Mouse (Mus musculus) cerebellum, adult 8-10 months (tissue): ENCODE results near the gene Dgkz.

ENCODE experiments used
- DNase-seq: peaks from one replicate; pipeline ENCODE4 v3.0.0; 2022

Gene Dgkz

DNA sequence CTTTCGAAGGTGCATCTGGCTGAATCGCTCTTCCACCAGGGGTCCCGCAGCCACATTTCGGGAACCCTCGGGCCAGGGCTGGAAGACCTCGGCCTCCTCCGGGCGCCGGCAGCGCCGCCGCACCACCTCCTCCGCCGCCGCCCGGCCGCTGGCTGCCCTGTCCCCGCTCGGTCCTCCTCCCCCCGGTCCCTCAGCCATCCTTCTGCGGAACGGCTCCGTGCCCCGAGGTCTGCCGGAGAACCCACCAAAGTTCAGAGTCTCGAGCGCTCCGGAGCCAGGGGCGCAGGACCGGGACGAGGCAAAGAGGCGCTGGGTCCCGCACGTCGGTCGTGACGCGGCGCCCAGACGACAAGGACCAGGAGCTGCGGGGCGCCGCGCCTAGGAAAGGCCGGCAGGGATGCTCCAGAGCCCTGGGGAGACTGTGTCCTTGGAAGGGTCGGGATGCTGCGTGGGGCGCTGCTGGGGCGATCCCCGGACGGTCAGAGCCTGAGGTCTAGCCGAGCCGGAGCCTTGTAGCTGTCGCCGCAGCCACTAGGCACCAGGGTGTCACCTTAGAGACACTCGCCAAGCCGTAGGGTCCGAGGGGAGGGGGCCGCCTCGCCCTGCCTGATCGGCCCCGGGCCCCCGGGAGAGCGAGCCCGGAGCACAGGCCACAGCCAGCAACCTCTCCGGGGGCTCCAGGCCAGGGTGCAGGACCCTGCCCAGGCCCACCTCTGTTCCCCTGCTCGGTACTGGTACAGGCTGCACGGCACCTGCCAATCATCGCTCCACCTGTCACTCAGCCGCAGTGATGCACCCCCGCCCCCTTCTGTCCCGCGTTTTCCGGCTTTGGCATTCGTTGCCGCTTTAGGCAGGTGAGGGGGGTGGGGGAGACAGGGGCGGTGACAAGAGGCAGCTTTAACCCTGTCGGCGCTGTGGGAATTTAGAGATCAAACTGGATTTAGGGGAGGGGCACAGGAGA is at the start of gene Dgkz:
Dgkz (minus strand) TSS at position 284 of the 961 bp plus-strand sequence.
- DNase-seq: no peak

DNA sequence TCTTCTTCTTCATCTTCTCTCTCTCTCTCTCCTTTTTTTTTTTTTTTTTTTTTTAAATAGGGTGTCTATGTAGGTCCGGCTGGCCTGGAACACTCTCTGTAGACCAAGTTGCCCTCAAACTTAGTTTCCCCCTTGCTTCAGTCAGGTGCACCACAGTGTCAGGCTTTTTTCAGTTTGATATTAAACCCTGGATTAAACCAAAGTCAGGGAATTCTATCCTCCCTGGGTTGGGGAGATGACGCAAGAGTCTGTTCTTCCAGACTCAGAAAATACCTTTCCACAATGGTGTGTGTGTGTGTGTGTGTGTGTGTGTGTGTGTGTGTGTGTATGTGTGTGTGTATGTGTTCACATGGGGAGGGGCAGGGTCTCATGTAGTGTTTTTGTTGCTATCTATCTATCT is 49.5 kb upstream of the Dgkz start:
- DNase-seq: no peak

DNA sequence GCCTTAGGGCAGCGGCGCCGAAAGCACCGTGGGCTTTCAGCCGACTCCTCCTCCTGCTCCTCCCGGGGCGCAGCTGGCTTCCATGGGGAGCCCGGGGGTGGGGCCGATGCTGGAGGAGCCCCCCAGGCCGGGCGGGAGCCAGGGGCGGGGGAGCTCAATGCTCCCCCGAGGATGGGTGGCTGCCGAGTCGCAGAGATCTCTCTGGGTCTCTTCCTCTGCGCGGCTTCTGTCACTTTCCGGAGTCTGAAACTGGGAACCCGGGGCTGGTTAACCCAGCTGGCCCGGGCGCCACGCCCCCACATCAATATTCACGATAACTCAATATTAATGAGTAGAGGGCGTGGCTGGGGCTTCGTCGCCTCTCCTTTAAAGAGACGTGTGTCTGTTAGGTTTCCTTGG is 48.6 kb upstream of the Dgkz start, which contains the start of gene Creb3l1:
Creb3l1 (minus strand) TSS at position 229 of the 399 bp plus-strand sequence.
- peak; percentile 33 for DNase-seq

DNA sequence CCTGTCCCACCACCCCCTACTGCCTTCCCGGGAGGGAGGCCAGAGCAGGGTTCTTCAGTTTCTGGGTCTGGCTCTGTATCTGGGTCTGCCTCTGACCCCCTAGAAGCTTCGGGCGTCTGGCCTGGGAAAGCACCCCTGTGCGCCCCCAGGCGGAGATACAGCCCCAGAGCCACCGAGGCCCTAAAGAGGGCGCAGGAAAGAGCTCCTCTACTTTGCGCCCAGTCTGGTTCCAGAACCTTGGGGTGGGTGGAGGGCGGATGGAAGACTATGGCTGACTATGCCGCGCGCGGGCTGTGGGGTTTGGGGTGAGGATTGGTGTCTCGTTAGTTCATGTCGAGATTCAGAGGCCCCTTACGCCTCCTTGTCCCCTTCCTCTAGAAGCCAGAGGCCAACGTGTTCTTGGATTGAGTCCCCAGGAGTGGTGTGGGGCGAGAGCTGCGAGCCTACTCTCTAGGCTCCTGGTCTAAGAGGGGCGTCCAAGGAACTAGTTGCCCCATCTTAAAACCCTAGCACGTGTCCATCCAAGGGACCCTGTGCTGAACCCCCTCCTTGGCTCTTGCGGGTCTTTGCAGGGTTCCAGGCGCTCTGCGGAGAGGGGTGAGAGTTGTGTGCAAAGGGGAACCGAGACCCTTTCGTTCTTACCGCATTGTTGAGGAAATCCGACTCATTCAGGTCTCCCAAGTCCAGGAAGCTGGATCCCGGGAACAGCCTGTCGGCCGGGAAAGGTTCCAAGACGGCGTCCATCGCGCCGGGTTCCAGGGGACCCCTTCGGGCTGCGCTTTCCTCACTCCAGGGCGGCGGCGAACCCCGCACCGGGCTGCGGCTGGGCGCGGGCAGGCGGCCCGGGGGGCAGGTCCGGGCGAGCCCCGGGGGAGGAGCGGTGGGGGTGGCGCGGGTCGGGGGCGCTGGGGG is 48.0 kb upstream of the Dgkz start:
- no peak for DNase-seq

DNA sequence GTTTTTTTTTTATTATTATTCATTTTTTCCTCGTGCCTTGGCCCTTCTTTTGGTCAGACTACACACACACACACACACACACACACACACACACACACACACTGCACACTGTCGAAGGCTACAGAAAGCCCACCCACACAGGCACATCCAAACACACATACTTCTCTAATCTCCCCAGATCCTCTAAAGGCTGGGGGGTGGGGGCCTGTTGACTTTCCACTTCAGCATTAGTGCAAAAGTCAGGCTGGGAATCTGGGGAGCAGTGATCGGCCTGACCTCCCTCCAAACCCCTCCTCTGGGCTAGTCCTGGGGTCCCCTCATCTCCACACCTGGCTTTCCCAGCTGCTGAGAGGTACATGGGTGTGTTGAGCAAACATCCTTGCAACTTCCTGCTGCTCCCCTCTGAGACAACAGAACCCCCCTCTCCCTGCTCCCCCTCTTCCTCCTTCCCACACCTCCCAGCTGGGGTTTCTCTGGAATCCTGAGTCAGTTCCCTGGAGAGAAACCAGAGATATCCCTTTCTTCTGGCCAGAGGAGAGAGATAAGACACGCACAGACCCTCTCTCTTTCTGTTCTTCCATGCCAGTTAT is 45.1 kb upstream of the Dgkz start:
- DNase-seq: no peak

DNA sequence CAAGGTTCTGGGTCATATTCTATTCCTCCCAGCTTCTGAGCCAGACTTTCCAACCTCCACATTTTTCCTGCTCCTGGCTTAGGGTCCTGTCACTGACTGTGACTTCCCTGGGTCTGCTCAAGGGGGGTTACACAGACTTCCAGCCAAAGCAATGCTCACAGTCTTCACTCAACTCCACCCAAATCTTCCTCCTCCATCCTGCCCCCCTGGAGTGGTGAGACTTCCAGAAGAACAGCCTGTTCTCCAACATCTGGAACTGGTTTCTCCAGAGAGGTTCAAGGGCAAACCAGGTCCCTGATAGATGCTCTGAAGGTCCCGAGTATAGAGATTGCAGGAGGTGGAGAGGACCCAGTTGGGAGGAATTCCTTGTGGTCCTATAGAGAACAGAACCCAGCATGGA is 41.8 kb upstream of the Dgkz start:
- DNase-seq: no peak

DNA sequence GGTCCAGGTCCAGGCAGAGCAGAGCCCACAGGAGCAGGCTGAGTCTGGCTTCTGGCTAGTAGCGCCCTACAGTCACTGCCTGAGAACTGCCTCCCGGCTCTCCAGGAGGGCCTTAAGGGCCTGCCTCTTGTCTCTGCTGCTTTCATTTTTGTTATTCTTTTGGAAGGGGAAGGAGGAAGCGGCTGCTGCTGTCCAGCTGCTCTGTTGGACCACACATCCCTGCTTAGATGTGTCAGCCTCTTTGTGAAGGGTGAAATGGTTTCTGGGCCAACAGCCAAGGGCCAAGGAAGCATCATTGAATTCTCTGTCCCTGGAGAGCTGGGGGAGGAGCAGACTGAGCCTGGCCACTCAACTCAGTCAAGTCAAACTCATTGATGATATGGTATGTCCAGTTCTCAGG is 41.3 kb upstream of the Dgkz start:
- DNase-seq: no peak

DNA sequence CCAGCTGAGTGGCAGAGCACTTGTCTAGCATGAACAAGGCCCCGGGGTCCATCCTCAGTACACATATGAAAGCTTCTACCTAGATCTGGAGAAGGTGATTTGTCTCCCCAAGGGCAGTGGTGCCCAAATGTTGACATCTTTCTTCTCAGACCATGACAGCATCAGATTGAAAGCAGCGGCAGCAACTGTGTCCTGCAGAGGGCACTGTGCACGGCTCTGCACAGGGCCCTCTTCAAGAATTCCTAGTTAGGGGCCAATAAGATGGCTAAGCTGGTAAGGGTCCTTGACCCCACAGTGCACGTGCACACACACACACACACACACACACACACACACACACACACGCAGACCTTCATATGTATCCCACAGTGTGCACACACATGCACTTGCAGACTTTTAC is 39.2 kb upstream of the Dgkz start:
- no peak for DNase-seq

DNA sequence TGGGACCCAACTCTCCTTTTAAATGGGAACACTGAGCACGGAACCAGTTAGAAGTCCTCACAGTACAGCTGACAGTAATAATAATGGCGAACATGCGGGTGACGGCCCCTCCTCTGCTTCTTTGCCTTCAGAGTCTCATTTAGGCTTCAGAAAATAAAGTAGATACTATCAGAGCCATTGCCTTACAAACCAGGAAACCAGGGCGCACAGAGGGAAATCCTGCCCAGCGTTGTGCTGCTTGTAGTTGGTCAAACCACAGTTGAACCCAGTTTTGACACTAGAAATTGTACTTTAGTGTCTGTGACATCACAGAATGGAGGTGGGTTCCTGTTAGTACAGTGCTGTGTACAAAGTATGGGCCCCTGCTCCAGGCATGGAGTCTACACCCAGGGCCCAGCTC is 38.6 kb upstream of the Dgkz start:
- DNase-seq: no peak

DNA sequence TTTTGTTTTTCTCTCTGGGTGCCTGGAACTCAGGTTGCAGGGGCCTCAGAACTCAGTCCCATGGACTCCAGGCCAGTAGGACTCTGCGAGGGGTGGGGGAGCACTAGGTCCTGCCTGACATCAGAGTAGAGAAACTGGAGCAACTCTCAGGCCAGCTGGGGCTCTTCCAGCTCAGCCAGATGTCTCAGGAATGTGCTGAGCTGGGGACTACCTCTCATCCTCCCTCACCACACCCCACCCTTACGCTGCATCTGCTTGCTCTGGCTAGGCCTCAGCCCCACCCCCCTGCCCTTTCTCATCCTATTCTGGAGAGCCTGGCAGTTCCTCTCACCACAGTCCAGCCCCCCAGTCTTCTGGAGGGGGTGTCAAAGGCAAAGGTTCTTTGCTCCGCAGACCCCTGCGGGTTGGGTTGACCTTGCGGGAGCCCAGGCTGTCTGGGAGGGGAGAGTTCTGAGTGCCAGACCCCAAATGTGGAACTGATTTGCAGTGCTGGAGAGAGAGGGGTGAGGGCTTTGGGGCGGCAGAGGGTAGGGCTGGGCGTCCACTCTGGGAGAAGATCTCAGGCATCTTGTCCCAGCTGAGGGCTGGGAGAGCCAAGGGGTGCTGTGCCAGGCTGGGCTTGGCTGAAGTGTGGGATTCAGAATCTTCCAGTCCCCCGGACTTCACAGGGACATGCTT is 37.2 kb upstream of the Dgkz start:
- no peak for DNase-seq

DNA sequence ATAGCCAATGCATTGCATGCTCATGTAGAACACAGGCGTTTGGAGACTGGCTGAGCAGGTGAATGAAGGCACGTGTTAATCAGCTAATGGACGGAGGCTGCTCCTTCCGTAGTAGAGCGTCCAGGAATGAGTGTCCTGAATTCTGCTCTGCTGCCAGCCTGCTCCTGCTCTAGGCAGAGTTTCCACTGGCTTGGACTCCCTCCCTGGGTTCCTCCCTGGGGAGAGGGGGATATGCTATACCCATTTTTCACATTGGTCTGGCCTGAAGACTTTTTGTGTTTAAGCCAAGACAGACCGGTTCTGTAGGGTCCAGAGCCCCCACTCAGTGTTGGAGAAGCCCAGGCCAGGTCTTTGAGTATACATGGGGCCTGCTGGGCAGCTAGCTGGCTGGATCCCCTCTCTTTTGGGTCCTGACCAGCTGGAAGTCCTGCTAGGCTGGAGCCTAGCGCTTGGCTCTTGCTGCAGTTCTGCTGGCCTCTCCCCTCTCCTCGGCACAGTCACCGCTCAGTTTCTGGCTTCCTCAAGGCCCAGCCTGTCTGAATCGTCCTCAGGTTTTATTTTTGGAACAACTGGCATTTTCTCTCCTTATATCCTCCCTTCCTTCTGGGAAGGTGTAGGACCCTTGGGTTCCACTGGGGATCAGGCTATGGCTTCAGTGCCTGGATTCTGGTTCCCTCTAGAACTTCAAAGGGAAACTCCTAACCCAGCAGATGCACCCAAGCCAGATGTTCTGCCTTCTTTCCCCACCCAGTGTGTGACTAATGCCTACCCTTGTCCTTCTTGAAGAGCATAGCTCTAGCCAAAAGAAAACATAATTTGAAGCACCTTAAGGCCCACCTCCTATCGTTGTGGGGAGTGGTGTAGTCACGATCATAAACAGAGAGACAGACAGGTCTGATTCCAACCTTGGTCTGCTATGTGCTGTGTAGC is 36.0 kb upstream of the Dgkz start:
- no peak for DNase-seq

DNA sequence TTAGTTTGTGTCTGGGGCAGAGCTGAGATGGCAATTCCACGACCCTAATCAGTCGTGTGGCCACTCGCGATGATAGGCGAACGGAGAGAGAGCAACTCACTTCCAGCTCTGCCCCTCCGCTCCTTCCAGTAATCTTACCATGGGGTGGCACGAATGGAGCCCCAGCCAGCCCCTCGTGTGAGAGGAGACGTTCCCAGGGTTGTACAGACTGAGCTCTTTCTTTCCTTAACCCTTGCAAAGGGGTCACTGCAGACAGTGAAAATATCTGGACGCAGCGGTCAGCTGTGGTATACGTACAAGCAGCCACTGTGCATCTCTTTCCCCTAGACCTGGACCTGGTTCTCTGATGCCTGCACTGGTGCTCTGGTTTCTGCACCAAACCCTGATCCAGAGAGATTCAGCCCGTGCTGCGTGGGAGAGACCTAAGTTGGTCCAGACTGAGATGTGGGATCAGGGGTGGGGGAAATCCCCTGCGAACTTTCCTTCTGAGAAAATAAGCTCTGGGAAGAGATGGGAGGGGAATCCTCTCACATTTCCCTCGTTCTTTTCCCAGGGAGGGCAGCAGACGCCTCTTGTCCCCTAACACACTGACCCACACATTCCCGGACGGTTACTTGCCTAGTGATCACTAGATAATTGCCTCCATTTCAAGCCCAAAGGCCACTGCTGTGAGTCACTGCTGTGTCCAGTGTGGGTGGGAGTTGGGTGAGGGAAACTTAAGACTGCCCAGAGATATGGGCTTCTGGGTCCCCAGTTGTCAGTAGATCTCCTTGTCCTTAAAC is 33.1 kb upstream of the Dgkz start:
- no peak for DNase-seq

DNA sequence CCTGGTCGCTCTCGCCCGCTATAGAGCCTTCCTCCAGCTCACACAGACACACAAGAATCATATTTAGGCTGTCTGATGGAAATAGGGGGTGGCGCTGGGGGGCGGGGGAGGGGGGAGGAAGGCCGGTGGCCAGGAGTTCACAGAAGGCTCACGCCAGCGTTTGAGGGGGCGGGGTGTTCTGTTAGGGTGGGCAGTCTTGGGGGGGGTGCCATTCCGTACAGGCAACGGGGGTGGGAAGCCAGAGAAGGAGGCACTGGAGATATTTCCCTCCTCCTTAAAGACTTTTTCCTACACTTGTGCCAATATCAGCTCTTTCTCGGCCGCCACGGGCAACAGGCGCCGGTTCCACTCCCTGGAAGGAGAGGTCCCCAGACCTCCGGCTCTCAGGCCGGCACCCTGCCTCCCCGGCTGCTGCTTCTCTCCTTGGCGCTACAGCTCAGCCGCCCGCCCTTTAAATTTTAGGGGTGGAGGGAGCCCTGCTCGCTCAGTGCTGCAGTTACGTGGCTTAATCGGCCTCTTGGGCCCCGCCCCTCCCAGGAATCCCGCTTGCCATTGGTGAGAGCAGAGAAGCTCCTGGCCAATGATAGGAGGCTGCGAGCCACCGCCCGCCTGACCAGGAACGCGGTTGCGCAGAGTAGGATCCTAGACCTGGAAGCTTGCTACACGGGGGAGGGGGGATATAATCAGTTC is 32.4 kb upstream of the Dgkz start:
- peak; percentile 97 for DNase-seq

DNA sequence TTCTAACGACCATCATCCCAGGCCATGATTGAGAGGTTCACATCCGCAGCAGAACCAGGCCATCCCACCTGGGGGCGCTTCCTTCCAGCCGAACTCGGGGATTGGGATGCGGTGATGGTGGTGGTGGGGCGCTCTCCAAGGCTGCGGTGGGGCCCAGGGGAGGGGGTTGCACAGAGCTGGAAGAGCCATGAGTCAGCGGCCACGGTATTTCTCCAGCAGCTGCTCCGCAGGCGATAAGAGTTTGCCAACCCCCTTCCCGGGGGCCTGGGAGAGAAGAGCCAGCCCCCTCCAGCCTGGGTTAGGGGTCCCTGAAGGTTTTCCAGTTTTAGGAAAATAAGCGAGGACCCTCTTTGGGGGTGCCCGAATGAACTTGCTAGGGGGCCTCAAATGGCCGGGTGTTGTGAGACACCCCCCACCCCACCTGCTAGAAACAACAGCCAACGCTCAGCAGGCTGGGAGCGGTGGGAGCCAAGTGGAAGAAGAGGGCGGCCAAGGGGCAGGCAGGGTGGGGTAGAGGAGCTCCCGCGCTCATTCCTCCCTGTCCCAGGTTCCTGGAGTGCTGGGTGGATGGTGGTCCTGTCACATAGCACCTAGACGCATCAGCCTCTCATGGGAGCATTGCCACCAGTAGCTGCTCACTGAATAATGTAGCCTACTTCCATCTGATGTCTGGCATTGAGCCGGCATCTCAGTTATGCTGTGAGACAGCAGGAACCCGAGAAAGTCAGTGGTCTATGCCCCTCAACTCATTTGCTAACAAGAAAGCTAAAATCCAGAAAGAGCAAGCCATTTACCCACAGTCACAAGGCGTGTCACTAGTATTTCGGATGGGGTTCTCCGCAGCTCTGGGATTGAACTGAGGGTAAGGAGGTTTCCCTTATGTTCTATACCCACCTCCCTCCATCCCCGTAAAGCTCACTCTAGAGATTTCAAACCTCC is 31.6 kb upstream of the Dgkz start:
- DNase-seq: peak; percentile 64

DNA sequence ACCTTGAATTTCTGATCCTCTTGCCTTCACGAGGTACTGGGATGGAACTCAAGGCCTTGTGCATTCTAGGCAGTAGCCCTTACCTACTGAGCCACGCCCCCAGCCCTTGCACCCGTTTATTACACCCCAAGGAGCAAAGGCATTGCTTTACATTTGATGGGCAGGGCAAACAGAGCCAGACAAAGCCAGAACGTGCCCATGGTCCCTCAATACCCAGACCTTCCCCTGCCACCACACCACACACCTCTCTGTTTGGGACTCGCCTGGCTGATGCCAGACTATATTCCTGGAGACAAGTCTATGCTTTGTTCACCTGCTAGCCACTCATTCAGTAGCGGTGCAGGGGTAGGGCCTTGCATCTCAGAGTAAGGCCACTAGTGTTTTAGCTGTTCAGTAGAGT is 30.8 kb upstream of the Dgkz start:
- DNase-seq: peak; percentile 23

DNA sequence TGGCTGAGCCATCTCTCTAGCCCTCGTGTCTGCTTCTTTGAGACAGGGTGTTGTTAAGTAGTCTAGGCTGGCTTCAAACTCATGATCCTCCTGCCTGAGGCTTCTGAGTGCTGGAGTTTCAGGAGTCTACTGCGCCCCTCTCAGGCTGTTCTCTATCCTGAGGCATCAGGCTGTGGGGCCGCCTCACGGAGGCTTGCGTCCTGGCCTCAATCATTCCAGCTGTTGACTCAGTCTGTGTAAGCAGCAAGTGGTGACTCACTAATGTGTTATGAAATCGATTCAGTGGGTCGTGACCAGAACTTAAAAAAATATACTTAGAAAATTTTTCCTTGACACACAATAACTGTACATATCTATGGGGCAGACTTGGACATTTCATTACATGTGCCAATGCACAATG is 29.0 kb upstream of the Dgkz start:
- no peak for DNase-seq

DNA sequence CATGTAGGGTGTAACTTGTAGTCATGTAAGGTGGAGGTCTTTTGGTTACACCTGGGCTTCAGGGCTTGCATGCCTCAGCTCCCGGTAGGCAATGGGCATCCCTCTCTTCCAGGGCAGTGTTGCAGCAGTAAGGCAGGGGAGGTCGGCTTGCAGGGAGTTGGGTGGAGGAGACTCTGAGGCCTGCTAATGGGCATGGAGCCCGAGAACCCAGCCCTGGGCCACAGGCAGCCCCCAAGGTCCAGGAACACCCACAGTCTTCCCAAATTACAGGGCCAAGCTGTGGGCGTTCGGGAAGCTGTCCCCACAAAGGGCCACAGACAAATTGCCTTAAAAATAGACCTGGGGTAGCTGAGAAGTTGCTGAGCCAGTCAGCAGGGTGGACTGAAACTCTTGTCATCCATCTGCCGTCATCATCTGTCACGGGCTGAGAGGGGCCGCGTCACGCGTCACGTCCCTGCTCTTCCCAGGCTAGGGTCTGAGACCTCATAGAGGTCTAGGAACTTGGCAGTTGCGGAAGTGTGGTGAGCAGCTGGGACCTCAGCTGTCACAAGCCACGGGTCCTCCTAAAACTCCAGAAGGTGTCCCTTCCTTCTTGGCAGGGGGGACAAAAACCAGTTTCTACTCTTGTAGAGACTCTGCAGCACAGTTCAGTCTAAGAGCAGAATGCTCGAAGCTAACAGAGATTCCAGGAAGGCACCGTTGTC is 22.4 kb upstream of the Dgkz start:
- DNase-seq: no peak

DNA sequence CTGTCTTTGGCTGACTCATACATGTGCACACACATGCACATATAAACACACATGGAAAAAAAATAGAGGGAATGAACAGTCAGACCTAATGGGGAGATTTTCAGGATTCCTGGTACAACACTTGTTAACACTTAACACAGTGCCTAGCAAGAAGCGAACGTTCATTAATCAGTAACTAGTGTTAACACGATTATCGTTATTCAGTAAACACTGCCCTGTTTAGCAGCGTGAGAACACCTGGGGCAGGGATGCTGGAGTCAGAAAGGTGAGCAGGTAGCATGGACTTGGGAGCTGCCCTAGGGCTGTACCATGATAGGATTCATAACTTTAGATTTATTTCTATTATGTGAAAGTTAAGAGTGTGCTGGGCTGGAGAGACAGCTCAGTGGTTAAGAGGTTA is 20.3 kb upstream of the Dgkz start:
- no peak for DNase-seq
